Mouse (Mus musculus) C2C12 (cell line): Measurements from ENCODE around the gene Tra2b. TPM values are rescaled to one million over a fixed set of nuclear protein-coding genes. Genes with fewer than 3 reads are reported as not detected.
"Not testable (repeated sequence)": the region's sequence is repeated elsewhere in the genome, so short reads cannot be mapped to it uniquely, and the experiment has no call there.

Experiments used
- H3K27me3 ChIP-seq: one replicate; pipeline ENCODE4 v1.6.1; 2011; ENCODE audit not compliant: control insufficient read depth, insufficient read depth, insufficient read length
- H3K36me3 ChIP-seq: one replicate; pipeline ENCODE4 v1.6.1; 2011; ENCODE audit not compliant: control insufficient read depth, insufficient read depth
- H3K4me3 ChIP-seq: one replicate; pipeline ENCODE4 v1.5.1; 2011; ENCODE audit warnings: mild to moderate bottlenecking, control low read depth; ENCODE audit not compliant: poor library complexity, insufficient read depth, severe bottlenecking
- H3K79me2 ChIP-seq: one replicate; pipeline ENCODE4 v1.6.1; 2011; ENCODE audit not compliant: control insufficient read depth, insufficient read depth
- H3K79me3 ChIP-seq: one replicate; pipeline ENCODE4 v1.6.1; 2011; ENCODE audit warnings: low read depth, control low read depth
- H3ac ChIP-seq: one replicate; pipeline ENCODE3; 2011; ENCODE audit warnings: low read depth; ENCODE audit not compliant: control insufficient read depth, insufficient read length
- CEBPB ChIP-seq: IDR thresholded peaks from one replicate; pipeline ENCODE4 v1.6.1; 2011; ENCODE audit warnings: low read depth, mild to moderate bottlenecking, control low read depth, moderate library complexity
- CTCF ChIP-seq: IDR thresholded peaks from one replicate; pipeline ENCODE4 v1.5.1; 2011; ENCODE audit not compliant: control insufficient read depth, insufficient read depth, insufficient read length
- FOSL1 ChIP-seq: IDR thresholded peaks from one replicate; pipeline ENCODE4 v1.8.0; 2011; ENCODE audit warnings: mild to moderate bottlenecking, low read length; ENCODE audit not compliant: poor library complexity, insufficient read depth, severe bottlenecking
- MAX ChIP-seq: IDR thresholded peaks from one replicate; pipeline ENCODE4 v1.6.1; 2011; ENCODE audit warnings: mild to moderate bottlenecking, control low read depth
- MYOD1 ChIP-seq: IDR thresholded peaks from one replicate; pipeline ENCODE4 v1.6.1; 2011; ENCODE audit warnings: low read depth; ENCODE audit not compliant: control insufficient read depth, insufficient read length
- MYOG ChIP-seq: IDR thresholded peaks from one replicate; pipeline ENCODE4 v1.6.1; 2011; ENCODE audit not compliant: control insufficient read depth, insufficient read length; ENCODE audit errors: extremely low read depth
- USF1 ChIP-seq: IDR thresholded peaks from one replicate; pipeline ENCODE4 v1.6.1; 2011; ENCODE audit warnings: low read depth, mild to moderate bottlenecking, control low read depth, moderate library complexity
- polyA plus RNA-seq: library from polyadenylated mRNA; unstranded; fragments of >200 nt; fragmentation: generic; extraction: Trizol; gene quantifications from one replicate; pipeline ENCODE4 v1.2.1, GENCODE M21; 2012; ENCODE audit warnings: missing spikeins

Gene Tra2b
- polyA plus RNA-seq, 1 experiment = 63.9 TPM

- H3K79me2 ChIP-seq = peaks cover 6% of the 10 kb centered on the region
- peaks cover 74% of the 10 kb centered on the region for H3K36me3 ChIP-seq
- no peak overlapping the region for H3ac ChIP-seq
- no peak overlapping the region for H3K4me3 ChIP-seq
- no peaks in the 10 kb centered on the region for H3K27me3 ChIP-seq
- no peaks in the 10 kb centered on the region for H3K79me3 ChIP-seq
- TF ChIP-seq FOSL1 = no peak
- TF ChIP-seq CTCF = no peak
- no peak for TF ChIP-seq USF1
- TF ChIP-seq MAX = no peak
- TF ChIP-seq CEBPB = no peak
- TF ChIP-seq MYOD1 = no peak
- no peak for TF ChIP-seq MYOG
These were observed 24.9 kb downstream of the Tra2b start for GRCm38 (mm10) chr16:22240856-22241255.

GRCm38 (mm10) chr16:22239978-22240377 is 25.8 kb downstream of the Tra2b start:
- peaks cover 65% of the 10 kb centered on the region for H3K36me3 ChIP-seq
- H3K4me3 ChIP-seq = no peak overlapping the region
- H3K79me3 ChIP-seq = no peaks in the 10 kb centered on the region
- no peak overlapping the region for H3ac ChIP-seq
- no peaks in the 10 kb centered on the region for H3K27me3 ChIP-seq
- H3K79me2 ChIP-seq = no peaks in the 10 kb centered on the region
- TF ChIP-seq MYOG = no peak
- TF ChIP-seq MYOD1 = no peak
- no peak for TF ChIP-seq CTCF
- no peak for TF ChIP-seq MAX
- TF ChIP-seq USF1 = no peak

- TF ChIP-seq MYOG = no peak
- no peak for TF ChIP-seq CTCF
- no peak for TF ChIP-seq FOSL1
- TF ChIP-seq CEBPB = no peak
- no peak for TF ChIP-seq USF1
- TF ChIP-seq MYOD1 = no peak
- Histone ChIP-seq H3K36me3 (peaks cover 56% of the 10 kb centered on the region), H3K79me3 (no peaks in the 10 kb centered on the region), H3K4me3 (no peak overlapping the region), H3K27me3 (no peaks in the 10 kb centered on the region), H3K79me2 (no peaks in the 10 kb centered on the region), H3ac (no peak overlapping the region)
These were observed 26.7 kb downstream of the Tra2b start for GRCm38 (mm10) chr16:22238928-22239620.

GRCm38 (mm10) chr16:22238402-22238801 is 27.4 kb downstream of the Tra2b start:
- not testable (repeated sequence) for H3K4me3 ChIP-seq, H3K79me2 ChIP-seq, H3K27me3 ChIP-seq, H3ac ChIP-seq, H3K79me3 ChIP-seq
- peaks cover 49% of the 10 kb centered on the region for H3K36me3 ChIP-seq

GRCm38 (mm10) chr16:22236814-22237213 is 29.0 kb downstream of the Tra2b start:
- Histone ChIP-seq H3K79me2 (no peaks in the 10 kb centered on the region), H3K27me3 (no peaks in the 10 kb centered on the region), H3K36me3 (peaks cover 33% of the 10 kb centered on the region), H3ac (no peak overlapping the region), H3K4me3 (no peak overlapping the region), H3K79me3 (no peaks in the 10 kb centered on the region)
- no peak for TF ChIP-seq MYOD1
- no peak for TF ChIP-seq MAX
- no peak for TF ChIP-seq USF1
- no peak for TF ChIP-seq CTCF
- TF ChIP-seq CEBPB = no peak
- no peak for TF ChIP-seq MYOG
- no peak for TF ChIP-seq FOSL1

- Histone ChIP-seq H3K36me3 (peaks cover 11% of the 10 kb centered on the region), H3K27me3 (no peaks in the 10 kb centered on the region), H3K79me2 (no peaks in the 10 kb centered on the region), H3K79me3 (no peaks in the 10 kb centered on the region), H3ac (no peak overlapping the region), H3K4me3 (no peak overlapping the region)
- no peak for TF ChIP-seq CTCF
- TF ChIP-seq USF1 = no peak
- TF ChIP-seq MYOD1 = no peak
- TF ChIP-seq MYOG = no peak
- no peak for TF ChIP-seq CEBPB
- no peak for TF ChIP-seq FOSL1
- no peak for TF ChIP-seq MAX
These were observed 31.3 kb downstream of the Tra2b start for GRCm38 (mm10) chr16:22234535-22234934.

GRCm38 (mm10) chr16:22230276-22230675 is 35.5 kb downstream of the Tra2b start:
- not testable (repeated sequence) for H3K4me3 ChIP-seq, H3K79me3 ChIP-seq, H3K27me3 ChIP-seq, H3K79me2 ChIP-seq, H3ac ChIP-seq, H3K36me3 ChIP-seq
